Mouse (Mus musculus) adrenal gland, adult 18-20 months (tissue): ENCODE results near the gene Orc6. TPM values are rescaled to one million over a fixed set of nuclear protein-coding genes. Genes with fewer than 3 reads are reported as not detected.
A peak's percentile ranks its signal among the peaks of the same experiment; 100 is the strongest.

Source experiments
- DNase-seq, 2 experiments: peaks; one replicate each; pipeline ENCODE4 v3.0.0; 2021 to 2022; ENCODE audit warnings: low spot score in 2 of 2
- long read RNA-seq, 2 experiments: library from polyadenylated mRNA; stranded (forward); transcript quantifications; one replicate each; pipeline ENCODE4 v2.0.0; 2021
- total RNA-seq, 2 experiments: library from RNA; stranded (reverse); gene quantifications; 1 replicate in 1 of 2; 2 replicates in 1 of 2; pipeline ENCODE4 v1.2.3; 2021

The Orc6 gene
- 10 to 100 TPM; 11.8 to 14.3 TPM for total RNA-seq
- long read RNA-seq, experiment 1, partial matches to known transcripts: 0 of 1 reads
- long read RNA-seq, experiment 1, other reads (novel, unspliced or antisense): 0 of 1 reads
- long read RNA-seq, experiment 2, transcript Orc6-201 (7 exons, 1,287 nt): major isoform, 10 of 11 reads
- long read RNA-seq, experiment 2, partial matches to known transcripts: 0 of 11 reads
- long read RNA-seq, experiment 2, other reads (novel, unspliced or antisense): 0 of 11 reads

- DNase-seq: peak; percentile 91 to 92
Measured at GRCm38 (mm10) chr8:85299434-85300077, at the start of gene Orc6, which contains the start of gene Vps35. TSS of gene Orc6 (plus strand) at chr8:85299632. TSS of gene Vps35 (minus strand) at chr8:85299802.

- no peak for DNase-seq
Measured at GRCm38 (mm10) chr8:85286846-85287245, 12.6 kb upstream of the Orc6 start.

GRCm38 (mm10) chr8:85298600-85299433 is 615 bp upstream of the Orc6 start:
- DNase-seq: no peak

GRCm38 (mm10) chr8:85301941-85302340 is 2.5 kb downstream of the Orc6 start:
- DNase-seq: no peak

- no peak for DNase-seq
Measured at GRCm38 (mm10) chr8:85302931-85303330, 3.5 kb downstream of the Orc6 start.

GRCm38 (mm10) chr8:85303531-85303930 is 4.1 kb downstream of the Orc6 start:
- no peak for DNase-seq

GRCm38 (mm10) chr8:85308564-85308963 is 9.1 kb downstream of the Orc6 start:
- no peak for DNase-seq

- DNase-seq: no peak
Measured at GRCm38 (mm10) chr8:85311743-85312142, 12.3 kb downstream of the Orc6 start.

- no peak for DNase-seq
Measured at GRCm38 (mm10) chr8:85313036-85313435, 13.6 kb downstream of the Orc6 start.

GRCm38 (mm10) chr8:85318534-85318933 is 19.1 kb downstream of the Orc6 start:
- no peak for DNase-seq

GRCm38 (mm10) chr8:85321981-85322380 is 22.5 kb downstream of the Orc6 start:
- DNase-seq: no peak

- no peak for DNase-seq
Measured at GRCm38 (mm10) chr8:85323084-85323483, 23.7 kb downstream of the Orc6 start.

GRCm38 (mm10) chr8:85327036-85327435 is 27.6 kb downstream of the Orc6 start:
- DNase-seq: no peak

- DNase-seq: no peak
Measured at GRCm38 (mm10) chr8:85329506-85329905, 30.1 kb downstream of the Orc6 start.

GRCm38 (mm10) chr8:85335105-85335504 is 35.7 kb downstream of the Orc6 start:
- no peak for DNase-seq

GRCm38 (mm10) chr8:85336211-85336933 is 36.9 kb downstream of the Orc6 start:
- no peak for DNase-seq

GRCm38 (mm10) chr8:85337681-85338080 is 38.2 kb downstream of the Orc6 start:
- no peak for DNase-seq

GRCm38 (mm10) chr8:85339871-85340573 is 40.6 kb downstream of the Orc6 start:
- no peak for DNase-seq

GRCm38 (mm10) chr8:85353287-85353686 is 53.9 kb downstream of the Orc6 start:
- DNase-seq: no peak
